Mouse (Mus musculus) thymus, postnatal 25 days (tissue): ENCODE results near the gene Wnt6.
"Not testable (repeated sequence)": the region's sequence is repeated elsewhere in the genome, so short reads cannot be mapped to it uniquely, and the experiment has no call there.

Experiments
- DNase-seq: peaks from one replicate; pipeline ENCODE4 v3.0.0; 2022

The Wnt6 gene

DNA sequence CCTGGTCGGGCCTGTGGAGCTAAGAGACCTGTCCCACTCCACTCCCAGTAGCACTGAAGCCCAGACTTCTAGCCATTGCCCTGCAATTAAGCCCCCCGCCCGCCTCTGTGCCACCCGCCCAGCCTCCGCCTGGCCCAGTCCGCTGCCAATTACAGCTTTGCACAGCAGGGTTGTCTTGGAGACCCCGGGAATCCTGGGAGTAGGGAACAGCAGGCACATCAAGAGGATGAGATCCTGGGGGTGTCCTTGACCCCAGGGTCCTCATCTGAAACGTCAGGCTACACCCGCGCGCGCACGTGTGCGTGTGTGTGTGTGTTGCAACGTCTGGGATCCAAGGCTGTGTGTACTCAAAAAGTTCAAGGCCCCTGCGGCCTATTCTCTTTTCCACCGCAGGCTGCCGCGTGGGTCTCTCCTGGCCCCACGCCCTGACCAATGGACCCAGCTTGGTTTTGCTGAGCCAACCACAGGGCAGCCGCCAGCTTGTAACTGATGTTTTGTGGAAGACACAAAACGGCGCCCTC is 35.9 kb downstream of the Wnt6 start:
- no peak for DNase-seq

GRCm38 (mm10) chr1:74808078-74808477 is 36.4 kb downstream of the Wnt6 start:
- DNase-seq = peak; percentile 89

GRCm38 (mm10) chr1:74809007-74809406 is 37.3 kb downstream of the Wnt6 start:
- no peak for DNase-seq

DNA sequence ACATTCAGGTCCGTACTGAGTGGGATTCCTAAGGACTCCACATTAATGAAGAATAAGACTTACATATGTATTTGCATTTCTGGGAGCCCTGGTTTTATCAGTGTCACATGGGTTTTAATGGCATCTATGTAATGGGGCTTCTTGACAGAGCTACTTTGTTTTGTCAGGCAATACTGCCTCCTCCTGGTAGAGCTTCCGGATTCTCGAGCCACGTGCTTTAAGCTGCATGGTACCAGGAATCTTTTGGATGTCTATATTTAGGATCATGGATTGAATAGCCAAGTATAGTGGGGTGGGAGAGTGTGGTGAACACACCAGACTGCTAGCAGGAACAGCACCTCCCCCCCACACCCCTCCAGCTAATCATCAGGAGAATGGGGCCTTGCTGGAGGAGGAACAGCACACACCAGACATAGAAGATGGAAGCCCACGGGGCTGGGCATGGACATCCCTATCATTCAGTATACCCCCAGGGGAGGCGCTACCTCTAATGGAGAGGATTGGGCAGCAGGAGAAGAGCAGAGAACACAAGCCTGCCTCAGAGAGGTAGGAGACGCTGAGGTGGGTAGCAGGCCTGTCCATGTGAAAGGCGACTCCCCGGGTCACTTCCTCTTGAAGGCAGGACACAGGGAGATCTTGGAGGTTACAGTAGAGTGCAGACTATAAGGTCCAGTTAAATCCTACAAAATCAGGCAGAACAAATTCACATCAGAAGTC is 43.4 kb downstream of the Wnt6 start:
- DNase-seq = no peak

GRCm38 (mm10) chr1:74815965-74816364 is 44.3 kb downstream of the Wnt6 start:
- not testable (repeated sequence) for DNase-seq

GRCm38 (mm10) chr1:74816612-74817199 is 45.0 kb downstream of the Wnt6 start:
- peak; percentile 91 for DNase-seq

GRCm38 (mm10) chr1:74817219-74817618 is 45.5 kb downstream of the Wnt6 start:
- no peak for DNase-seq

- no peak for DNase-seq
These were observed 46.8 kb downstream of the Wnt6 start for GRCm38 (mm10) chr1:74818509-74818908.

DNA sequence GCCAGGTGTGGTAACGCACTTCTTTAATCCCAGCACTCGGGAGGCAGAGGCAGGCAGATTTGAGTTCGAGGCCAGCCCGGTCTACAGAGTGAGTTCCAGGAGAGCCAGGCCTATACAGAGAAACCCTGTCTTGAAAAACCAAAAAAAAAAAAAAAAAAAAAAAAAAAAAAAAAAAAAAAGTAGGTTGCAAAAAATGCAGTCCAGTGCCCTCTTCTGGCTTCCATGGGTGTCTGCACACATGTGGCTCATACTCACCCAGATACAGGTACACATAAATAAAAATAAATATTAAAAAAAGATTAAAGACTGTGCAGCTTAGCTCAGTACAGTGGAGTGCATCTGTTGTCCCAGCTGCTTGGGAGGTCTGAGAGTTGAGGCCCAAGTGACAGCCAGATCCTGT is 51.9 kb downstream of the Wnt6 start:
- DNase-seq = not testable (repeated sequence)

- no peak for DNase-seq
These were observed 53.0 kb downstream of the Wnt6 start for GRCm38 (mm10) chr1:74824518-74825302.

DNA sequence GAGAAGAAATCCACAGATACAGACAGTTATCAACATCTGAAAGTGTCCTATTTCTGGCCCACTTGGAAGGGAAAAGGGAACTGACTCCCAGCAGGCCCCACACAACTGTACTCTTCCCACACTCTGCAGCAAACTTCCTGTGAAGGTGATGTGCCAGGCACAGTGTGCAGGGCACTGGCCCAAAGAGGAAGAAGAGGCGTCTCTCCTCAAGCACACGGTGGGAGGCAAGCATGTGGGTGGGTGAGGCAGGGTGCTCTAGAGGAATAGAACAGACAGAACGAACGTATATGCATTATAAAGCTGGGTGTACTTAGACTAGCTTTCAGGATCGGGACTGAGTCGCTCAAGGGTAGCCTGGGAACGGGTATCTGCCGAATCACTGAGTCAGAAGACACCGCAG is 58.4 kb downstream of the Wnt6 start:
- DNase-seq = no peak

DNA sequence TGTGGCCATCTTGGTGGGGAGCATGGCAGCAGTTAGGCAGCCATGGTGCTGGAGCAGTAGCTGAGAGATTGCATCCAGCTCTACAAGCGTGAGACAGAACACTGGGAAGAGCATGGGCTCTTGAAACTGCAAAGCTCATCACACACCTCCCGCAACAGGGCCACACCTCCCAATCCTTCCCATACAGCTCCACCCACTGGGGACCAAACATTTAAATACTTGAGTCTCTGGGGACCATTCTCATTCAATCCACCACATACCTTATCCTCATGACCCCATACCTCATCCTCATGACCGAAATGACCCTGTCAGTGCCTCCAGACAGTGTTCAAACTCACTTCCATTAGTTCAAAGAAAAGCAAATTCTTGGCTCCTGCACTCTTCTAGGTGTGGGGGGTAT is 61.6 kb downstream of the Wnt6 start:
- DNase-seq = no peak
